Mouse (Mus musculus) MEL (cell line): ENCODE measurements at regions not wholly inside any gene's neighbourhood (a gene's known extent, or its start where the extent isn't known, plus 50 kb on each side); places are given as distances from the start of the nearest gene placed in this dataset.

Experiments
- CTCF ChIP-seq, 3 experiments: IDR thresholded peaks in 2 of 3; conservative IDR thresholded peaks in 1 of 3; 2 replicates each; pipeline ENCODE4 v1.5.1; 2011 to 2012; ENCODE audit warnings: low read length in 3 of 3, low read depth in 2 of 3, mild to moderate bottlenecking in 2 of 3, improper control_type of control experiment in 1 of 3, inconsistent platforms in 1 of 3, mixed read lengths in 1 of 3, moderate library complexity in 1 of 3; ENCODE audit not compliant: control insufficient read depth in 1 of 3, insufficient read depth in 1 of 3, poor library complexity in 1 of 3, severe bottlenecking in 1 of 3
- EP300 ChIP-seq, 2 experiments: IDR thresholded peaks; 2 replicates each; pipeline ENCODE4 v1.6.1; 2011; ENCODE audit warnings: improper control_type of control experiment in 2 of 2, low read length in 2 of 2, low read depth in 1 of 2, mild to moderate bottlenecking in 1 of 2
- ETS1 ChIP-seq: IDR thresholded peaks from 2 replicates; pipeline ENCODE4 v1.6.1; 2012; ENCODE audit warnings: low read depth, mild to moderate bottlenecking, inconsistent platforms, low read length, improper control_type of control experiment, moderate library complexity
- MAX ChIP-seq: IDR thresholded peaks from 2 replicates; pipeline ENCODE4 v1.6.1; 2011; ENCODE audit warnings: low read length, improper control_type of control experiment
- SMC3 ChIP-seq: IDR thresholded peaks from 2 replicates; pipeline ENCODE4 v1.6.1; 2011; ENCODE audit warnings: low read depth, low read length, improper control_type of control experiment
- USF1 ChIP-seq: IDR thresholded peaks from 2 replicates; pipeline ENCODE4 v1.6.1; 2014; ENCODE audit warnings: low read depth, mild to moderate bottlenecking, inconsistent platforms, low read length, improper control_type of control experiment, moderate library complexity
- ZMIZ1 ChIP-seq: IDR thresholded peaks from 2 replicates; pipeline ENCODE4 v1.6.1; 2012; ENCODE audit warnings: low read depth, mild to moderate bottlenecking, inconsistent platforms, low read length, improper control_type of control experiment, moderate library complexity
- ZNF384 ChIP-seq: IDR thresholded peaks from 2 replicates; pipeline ENCODE4 v1.6.1; 2012; ENCODE audit warnings: low read depth, mild to moderate bottlenecking, inconsistent platforms, low read length, improper control_type of control experiment

DNA sequence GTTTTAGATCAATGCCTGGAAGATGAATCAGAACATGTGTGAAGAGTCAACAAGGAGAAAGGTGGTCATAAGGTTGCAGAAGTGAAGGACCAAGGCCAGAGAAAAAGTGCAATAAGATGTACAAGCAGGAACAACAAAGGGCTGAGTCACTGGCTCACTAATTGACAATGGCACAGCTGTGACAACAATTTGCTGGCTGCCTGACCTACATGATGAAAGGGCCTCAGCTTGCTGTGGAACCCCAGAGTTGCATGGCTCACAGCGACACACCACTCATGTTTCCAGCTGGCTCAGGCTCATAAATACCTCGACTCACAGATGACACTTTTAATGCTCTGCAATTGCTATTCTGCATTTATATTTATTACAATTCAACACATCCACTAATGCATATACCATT lies 799.3 kb upstream of the Nr2f1 start:
- no peak for TF ChIP-seq EP300 (IDR thresholded peaks at IDR 0.05; ENCODE audit: low read depth in 1 of 2, low read length in 2 of 2)
- no peak for TF ChIP-seq USF1
- no peak for TF ChIP-seq CTCF (IDR thresholded peaks at IDR 0.05 in 2 of 3, conservative IDR thresholded peaks at IDR 0.05 in 1 of 3; ENCODE audit: control insufficient read depth in 1 of 3, insufficient read depth in 1 of 3, low read depth in 2 of 3, low read length in 3 of 3, poor library complexity in 1 of 3, severe bottlenecking in 1 of 3)
- TF ChIP-seq ZNF384 = no peak
- TF ChIP-seq SMC3 = no peak
- no peak for TF ChIP-seq ETS1
- no peak for TF ChIP-seq MAX
- TF ChIP-seq ZMIZ1 = no peak
